Mouse (Mus musculus) left cerebral cortex, postnatal 25 days (tissue): Measurements from ENCODE around the gene Dnmt3a. TPM values are rescaled to one million over a fixed set of nuclear protein-coding genes. Genes with fewer than 3 reads are reported as not detected.

ENCODE experiments used
- DNase-seq, 2 experiments: peaks; one replicate each; pipeline ENCODE4 v3.0.0; 2022; ENCODE audit warnings: low spot score in 2 of 2, mixed read lengths in 1 of 2
- intact Hi-C: fragments of 180-260 bp; cut with DNase I; formaldehyde crosslinking; loops from one replicate; pipeline ENCODE4 v1.15.1; 2025
- total RNA-seq, 2 experiments: library from RNA; stranded (reverse); gene quantifications; 2 replicates each; pipeline ENCODE4 v1.2.3; 2021

Gene Dnmt3a
- total RNA-seq, 2 experiments from 2014 or later: 138 to 148 TPM

DNA sequence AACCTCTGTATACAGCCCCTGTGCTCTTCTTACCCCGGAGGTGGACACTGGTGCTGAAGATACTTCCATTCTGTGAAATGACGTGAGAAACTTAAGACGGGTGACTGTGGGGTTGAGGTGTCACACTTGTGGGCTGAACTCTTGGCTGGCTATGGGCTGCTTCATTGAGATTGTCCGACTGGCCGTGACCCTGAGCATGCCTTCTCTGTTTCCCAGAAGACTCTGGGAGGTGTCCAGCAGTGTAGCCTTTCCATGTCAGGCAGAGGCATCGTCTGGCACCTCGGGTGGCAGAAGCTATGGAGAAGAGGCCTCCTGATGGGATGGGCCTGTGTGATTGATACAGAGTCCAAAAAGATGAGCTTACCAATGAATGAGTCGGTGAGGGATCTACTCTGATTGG is 7.3 kb downstream of the Dnmt3a start:
- intact Hi-C loops: no loop called here
- no peak for DNase-seq

DNA sequence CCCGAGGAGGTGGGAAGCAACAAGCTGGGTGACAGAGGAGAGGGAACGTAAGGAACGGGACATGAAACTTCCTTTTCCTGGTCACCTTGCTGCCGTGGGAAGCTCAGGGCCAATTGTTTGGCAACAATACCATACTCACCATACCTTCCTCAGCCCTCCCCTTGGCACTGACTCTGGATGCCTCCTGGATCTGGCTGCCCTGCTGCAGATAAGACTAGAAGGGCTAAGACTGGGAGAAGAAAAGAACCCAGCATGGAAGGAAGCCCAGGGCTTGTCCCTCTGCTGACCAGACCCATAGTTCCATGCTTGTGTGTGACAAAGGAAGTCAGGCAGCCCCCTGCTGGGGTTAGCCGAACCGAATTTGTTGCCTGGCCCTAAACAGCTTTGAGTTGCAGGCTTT is 9.6 kb downstream of the Dnmt3a start:
- intact Hi-C loops: no loop called here
- no peak for DNase-seq

DNA sequence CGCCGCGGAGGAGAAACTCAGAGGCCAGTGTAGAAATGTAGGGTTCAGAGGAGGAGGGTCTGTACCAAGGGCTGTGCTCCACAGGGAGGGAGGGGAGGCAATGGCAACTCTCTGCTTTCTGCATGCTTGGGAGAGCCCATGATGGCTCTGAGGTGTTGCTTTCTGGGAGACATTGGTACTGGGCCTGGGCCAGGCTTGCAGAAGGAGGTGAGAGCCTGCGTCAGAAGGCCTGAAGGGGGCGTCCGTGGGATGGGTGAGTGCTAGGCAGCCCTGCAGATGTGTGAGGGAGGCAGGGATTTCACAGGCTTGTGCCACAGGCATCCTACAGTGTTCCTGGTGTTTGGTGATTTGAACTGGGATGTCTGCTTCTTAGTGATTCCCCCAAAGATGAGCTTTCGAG is 11.2 kb downstream of the Dnmt3a start:
- DNase-seq: peak in 1 of 2 experiments; percentile 90
- intact Hi-C loops: no loop called here

DNA sequence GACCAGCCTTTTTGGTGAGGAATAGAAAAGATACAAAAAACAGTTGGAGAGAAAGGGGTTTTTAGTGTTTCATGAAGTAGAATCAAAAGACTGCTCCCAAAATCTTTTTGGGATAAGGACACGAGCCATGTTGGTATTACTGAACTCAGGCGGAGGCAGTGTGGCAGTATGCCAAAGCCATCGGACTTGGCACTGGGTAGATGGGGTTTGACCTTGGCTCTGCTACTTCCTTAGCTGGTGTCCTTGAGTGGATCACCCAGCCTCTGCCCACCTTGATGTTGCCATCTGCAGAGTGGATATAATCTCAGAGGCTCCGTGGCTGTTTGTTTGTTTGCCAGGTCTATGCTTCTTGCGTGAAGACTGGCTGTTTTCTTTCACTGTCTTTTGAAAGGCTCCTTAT is 11.8 kb downstream of the Dnmt3a start:
- intact Hi-C loops: no loop called here

DNA sequence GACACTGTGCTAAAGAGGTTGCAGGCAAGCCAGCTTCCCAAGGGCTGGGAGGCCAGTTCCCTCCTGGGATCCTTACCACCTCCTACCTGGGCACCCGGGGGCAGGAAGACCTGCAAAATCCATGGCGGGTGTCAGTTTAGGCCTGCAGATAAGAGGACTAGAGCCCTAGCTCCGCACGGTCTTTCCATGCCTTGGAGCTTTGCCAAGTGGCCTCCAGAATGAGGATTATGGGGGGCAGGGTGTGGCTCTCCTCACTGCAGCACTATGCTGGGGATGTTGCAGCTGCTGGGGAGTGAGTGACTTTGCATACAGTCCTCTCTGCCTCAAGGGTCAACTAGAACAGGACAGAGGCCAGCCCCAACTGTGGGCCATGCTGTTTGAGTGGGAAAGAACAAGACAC is 14.1 kb downstream of the Dnmt3a start:
- intact Hi-C loops: no loop called here
- DNase-seq: no peak

More for the DNA sequence above, 11.8 kb downstream of the Dnmt3a start:
- no peak for DNase-seq

DNA sequence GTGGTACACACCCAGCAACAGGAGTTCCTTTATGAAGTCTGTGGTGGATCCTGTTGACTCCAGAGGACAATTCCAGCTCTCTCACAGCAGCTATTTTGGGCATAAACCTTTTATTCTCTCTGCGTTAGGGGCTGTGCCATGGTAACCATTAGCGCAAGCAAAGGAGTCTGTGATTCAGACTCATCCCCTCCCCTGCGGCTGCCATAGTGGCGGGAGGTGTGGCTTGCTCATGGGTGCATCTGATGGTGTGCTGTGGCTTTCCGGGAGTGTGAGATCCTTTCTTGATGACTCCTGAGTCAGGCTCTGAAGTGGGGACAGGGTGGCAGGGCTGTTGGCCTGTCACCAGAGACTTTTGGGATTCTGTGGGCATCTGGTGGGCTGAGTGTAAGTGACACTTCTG is 17.6 kb downstream of the Dnmt3a start:
- DNase-seq: peak in 1 of 2 experiments; percentile 88
- intact Hi-C loops: no loop called here

DNA sequence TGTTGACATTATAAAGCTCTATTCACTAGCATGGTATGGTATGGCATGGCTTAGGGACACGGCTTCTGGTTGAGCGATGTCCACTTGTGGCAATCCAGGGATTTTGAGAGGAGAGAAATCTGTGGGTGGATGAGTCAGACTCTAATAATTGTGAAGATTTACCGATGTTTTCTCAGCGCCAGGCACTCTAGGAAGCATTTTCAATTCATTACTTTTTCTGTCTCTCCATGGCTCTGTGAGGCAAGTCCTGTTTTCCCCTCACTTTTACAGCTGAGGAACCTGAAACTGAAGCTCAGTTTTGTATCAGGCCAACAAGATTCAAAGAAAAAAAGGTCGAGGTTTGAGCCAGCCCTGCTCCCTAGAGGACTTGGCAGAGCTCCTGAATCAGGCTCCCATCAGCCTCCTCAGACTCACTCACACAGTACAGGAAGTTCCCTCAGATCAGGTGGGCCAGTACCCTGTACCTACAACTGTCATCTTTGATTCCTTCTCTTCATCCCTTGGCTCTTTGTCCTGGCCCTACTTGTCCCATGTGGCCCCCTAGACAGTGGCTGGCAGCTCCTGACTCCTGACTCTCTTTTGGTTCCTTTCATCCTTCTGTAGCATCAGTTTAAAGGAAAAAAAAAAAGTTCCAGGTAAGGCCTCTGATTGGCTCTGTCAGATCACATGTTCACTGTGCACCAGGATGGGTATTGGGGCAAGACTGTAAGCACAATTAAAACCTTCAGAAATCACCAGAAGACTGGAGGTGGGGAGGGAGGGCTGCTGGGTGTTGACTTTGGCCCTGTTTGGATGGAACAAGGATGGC is 19.3 kb downstream of the Dnmt3a start:
- intact Hi-C loops: no loop called here
- no peak for DNase-seq

DNA sequence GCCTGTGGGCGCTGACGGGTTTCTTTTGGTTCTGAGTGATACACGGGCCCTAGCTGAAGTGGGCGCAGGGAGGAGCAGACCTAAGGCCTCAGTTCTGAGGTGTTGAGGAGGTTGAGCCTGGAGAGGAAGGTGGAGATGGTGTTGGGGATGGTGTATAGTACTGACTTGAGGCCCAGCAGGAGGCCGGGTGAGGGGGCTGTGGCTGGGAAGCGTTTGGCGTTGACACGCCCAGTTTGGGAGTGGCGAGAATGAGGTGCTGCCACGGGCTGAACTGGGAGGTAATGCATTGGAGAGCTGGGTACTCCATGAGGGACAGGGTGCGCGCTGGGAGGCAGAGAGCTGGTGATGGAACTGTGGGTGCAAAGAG is 19.9 kb downstream of the Dnmt3a start:
- intact Hi-C loops: no loop called here
- no peak for DNase-seq

DNA sequence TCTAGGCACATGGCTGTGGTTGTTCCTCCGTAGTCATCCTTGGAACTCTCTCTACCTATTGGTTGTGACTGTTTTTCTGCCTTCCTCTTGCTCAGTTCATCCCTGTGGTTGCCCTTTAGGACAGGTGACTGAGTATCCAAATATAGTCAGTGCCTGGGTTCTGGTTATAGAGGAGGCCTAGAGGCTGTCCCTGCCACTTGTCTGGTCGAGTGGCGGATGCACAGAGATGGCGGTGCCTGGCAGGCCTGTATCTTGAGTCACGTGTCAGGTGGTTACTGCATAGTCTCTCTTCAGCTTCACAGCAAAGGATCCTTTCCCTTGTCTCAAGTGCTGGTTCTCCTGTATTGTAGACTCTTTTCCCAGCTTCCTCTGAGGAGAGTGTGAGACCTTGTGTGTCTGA is 22.0 kb downstream of the Dnmt3a start:
- DNase-seq: no peak
- intact Hi-C loops: no loop called here

DNA sequence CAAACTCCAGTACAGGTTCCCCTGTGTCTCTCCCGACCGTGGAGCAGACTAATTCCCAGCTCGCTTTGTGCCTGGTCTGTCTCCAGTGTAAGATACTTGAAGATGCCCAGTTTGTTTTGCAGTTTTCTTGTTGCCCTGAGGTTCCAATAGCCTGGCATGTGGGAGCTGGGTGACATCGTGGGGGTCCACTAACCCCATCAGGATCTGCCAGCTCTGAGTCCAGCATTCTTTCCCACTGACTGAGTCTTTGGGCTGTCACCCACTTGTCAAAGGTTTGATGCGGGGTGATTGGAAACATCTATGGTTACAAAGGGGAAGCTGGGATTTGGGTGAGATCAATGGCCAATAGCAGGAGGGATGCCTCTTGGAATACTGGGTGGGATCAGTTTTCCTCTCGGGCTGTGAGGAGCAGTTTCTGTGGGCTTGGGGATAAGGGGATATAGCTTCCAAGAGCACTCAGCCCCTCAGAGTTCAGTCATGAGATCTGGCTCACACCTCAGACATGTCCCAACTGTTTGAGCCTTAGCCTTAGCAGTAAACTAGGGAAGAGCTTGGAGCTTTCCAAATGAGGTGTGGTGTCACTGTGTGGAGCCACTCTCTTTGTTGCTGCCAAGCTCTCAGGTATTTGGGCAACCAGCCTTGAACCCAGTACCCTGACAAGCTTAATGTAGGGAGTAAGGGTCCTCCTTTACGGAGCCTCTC is 27.4 kb downstream of the Dnmt3a start:
- intact Hi-C loops: no loop called here
- DNase-seq: no peak

DNA sequence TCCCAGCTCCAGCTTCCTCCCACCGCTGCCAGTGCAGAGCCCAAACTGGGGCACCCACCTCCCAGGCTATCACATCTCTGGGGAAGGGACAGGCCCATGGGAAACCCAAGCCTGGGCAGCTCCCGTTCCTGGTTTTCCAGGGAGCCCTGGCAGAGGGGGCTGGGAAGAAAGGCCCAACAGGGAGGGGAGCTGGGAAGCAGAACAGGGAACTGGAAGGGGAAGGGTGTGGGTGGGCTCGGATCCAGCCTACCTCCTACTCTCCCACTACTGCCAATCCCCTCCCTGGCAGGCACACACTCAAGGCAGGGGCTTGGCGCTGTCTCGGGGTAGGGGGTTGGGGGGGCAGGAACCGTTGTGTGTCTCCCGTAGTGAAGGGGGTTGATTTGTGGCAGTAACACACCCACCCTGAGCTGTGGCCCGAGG is 28.1 kb downstream of the Dnmt3a start:
- intact Hi-C loops: loop anchor here (2.0 kb wide), 1 partner anchor 27 kb away; the partner anchor contains the start of gene Dnmt3a
- DNase-seq: peak; percentile 66 to 85

DNA sequence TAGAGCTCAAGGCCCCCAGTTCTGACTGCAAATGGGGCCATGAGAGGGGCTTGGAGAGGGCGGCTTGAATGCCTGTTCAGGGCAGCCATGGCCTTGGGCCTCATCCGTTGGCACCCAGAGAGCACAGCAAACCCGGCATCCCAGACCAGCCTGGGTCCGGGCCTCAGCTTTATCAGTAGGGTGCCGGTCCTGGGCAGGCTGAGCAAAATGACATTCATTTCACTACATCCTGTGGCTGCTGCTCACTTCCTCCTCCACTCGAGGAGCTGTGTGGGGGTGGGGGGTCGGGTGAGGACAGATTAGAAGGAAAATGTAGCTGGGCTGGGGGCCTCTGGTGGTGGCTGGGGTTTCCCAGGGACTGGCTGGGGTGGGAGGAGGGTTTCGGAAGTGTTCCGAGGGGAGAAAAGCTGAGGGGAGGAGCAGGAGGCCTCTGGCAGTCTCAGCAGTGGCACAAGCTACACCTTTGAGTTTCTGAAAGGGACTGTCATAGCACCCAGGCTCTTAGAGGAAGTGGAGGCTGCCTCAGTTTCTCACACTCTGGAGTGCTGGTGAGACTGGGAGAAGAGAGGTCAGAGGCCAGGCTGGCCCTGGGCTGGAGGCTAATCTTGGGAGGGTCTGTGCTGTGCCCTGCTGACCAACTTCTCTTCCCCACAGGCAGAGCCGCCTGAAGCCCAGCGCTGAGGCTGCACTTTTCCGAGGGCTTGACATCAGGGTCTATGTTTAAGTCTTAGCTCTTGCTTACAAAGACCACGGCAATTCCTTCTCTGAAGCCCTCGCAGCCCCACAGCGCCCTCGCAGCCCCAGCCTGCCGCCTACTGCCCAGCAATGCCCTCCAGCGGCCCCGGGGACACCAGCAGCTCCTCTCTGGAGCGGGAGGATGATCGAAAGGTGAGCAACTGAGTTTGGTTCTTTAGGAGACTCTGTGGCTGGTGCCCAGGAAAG is 28.8 kb downstream of the Dnmt3a start:
- no peak for DNase-seq
- intact Hi-C loops: loop anchor here (2.0 kb wide), 1 partner anchor 28 kb away; the partner anchor contains the start of gene Dnmt3a

DNA sequence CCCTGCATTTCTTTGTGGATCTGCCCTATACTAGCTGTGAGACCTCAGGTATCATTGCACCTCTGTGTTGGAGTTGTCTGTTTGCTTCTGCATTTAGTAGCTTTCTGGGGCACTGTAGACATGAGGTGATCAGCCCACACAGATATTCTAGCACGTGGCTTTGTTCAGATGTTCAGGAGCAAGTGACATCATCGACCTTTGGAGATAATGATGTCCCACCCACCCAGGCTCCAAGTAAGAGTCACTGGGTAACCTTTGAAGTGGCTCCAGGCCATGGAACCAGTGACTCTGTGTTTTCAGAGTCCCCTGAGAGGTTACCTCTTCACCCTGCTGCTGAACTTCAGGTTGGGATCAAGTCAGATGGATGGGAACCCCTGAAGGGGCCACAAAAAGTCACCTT is 29.8 kb downstream of the Dnmt3a start:
- no peak for DNase-seq
- intact Hi-C loops: loop anchor here (2.0 kb wide), 1 partner anchor 29 kb away; the partner anchor contains the start of gene Dnmt3a

DNA sequence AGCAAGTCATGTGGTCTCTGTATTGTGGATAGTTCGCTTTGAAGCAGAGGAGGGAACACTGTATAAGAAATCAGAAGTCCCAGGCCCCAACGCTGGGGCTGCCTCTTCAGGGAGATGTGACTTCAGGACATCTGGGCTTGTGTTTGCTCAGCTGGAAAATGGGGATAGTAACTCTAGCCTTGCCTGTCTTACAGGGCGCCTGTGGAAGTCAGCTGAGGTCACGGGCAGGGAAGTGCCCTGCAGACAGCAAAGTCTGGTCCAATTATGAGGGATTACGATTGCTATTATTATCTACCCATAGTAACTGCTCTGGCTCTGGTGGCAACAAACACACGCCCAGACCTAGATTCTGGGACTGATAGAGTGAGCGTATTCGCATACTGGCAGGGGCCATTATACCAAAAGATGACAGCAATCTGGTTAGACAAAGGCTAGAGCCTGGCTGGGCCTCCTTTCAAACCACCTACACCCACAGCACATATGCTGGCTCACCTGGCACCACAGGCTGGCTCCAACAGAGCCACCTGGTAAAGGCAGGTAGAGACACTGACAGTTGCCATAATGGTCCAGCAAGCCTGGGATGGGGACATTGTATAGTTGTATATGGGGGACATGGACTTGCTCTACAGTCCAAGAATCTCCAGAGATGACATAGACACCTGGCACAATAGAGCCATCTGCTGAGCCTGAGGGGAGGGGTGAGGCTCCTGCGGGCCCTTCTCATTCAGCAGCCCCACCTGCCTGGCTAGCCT is 31.4 kb downstream of the Dnmt3a start:
- intact Hi-C loops: no loop called here
- no peak for DNase-seq

DNA sequence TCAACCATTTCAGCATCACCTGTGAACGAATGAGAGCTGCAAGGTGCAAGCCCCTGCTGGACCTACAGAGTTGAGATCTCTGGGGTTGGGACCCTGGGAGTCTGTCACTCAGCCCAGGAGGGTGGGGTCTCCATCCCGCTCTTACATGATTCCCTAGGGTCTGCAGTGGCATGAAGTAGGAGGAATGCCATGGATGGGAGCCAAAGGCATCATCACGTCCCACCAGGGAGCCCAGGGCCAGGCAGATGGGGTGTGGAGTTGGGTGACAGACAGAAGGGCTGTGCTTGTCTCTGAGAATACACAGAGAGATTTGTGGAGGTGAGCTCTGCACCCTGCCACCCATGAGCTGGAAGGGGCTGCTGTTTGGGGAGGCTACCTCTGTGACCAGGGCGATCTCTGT is 32.2 kb downstream of the Dnmt3a start:
- intact Hi-C loops: no loop called here
- DNase-seq: no peak

DNA sequence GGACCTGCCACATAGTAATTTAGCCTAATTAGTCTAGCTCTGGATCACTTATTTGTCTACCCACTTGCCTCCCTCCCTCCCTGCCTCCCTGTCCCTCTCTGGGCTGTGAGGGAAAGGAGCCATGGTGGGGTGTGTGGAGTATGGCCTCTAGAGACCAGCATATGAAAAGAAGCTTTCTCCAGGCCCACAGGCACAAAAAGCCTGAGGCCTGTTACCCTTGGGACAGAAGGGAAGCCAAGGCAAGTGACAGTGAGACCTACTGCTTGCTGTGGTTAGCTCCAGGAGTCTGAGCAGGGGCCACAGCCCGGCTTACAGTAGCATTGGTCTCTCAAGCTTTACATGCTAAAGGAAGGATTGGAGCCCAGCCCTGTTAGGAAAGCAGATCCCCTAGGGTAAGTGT is 33.9 kb downstream of the Dnmt3a start:
- intact Hi-C loops: no loop called here
- DNase-seq: no peak

DNA sequence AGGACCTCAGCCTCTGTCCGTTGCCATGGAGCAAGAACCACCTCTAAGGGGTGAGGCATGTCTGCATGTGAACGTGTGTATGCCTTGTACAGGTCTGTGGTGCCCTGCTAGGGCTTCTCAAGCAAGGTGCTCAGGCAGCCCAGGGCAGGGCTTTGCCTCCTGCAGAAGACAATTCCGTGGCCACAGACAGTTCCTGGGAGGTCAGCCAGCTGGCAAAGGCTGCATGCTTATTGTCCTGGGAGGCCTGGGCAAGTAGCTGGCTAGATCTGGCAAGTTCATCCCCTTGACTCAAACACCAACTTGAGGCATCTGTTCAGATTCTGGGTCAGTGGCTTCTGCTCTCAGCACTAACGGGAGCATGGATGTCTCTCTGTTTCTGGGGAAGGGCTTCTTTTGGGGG is 35.3 kb downstream of the Dnmt3a start:
- intact Hi-C loops: no loop called here

DNA sequence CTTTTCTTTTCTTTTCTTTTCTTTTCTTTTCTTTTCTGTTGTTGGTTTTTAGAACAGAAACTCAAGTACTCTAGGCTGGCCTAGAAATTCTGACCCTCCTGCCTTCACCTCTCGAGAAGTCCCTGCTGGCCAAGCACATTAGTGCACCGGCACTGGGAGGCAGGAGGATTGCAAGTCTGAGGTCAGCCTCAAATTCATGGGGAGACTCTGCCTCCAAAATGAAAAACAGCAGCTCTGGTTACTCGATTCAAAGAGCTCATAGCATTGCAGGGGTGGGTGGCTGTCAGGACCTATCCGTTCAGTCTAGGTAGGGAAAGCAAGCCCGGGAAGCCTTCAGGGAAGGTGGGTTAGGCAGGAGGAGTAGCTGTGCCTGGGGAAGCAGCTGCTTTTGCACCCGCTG is 37.0 kb downstream of the Dnmt3a start:
- intact Hi-C loops: no loop called here

More for the DNA sequence above, 35.3 kb downstream of the Dnmt3a start:
- DNase-seq: no peak

DNA sequence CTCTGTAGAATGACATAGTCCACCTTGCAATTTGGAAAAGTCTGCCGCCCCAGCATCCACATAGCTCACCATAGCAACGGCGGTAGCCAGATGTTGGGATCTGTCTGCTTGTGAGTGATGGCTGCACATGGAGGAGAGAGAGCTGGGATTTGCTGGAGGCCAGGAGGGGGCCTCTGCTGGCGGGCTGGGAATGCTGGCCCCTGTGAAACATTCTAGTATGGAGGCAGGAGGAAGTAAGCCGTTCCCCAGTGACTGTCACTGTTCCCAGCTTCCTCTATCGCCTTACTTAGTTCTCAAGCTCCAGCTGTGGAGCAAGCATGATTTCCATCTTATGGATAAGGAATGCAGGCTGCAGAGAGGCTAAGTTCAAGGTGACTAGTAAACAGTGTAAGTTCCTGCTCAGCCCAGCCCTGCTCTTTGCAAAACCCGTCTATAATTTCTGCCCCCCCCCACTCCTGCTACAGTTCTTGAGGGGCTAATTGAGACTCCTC is 37.6 kb downstream of the Dnmt3a start:
- DNase-seq: no peak
- intact Hi-C loops: no loop called here

More for the DNA sequence above, 37.0 kb downstream of the Dnmt3a start:
- no peak for DNase-seq
